Mouse (Mus musculus): ENCODE measurements around the gene Fam129a. TPM values are rescaled to one million over a fixed set of nuclear protein-coding genes. Genes with fewer than 3 reads are reported as not detected.

The Fam129a gene
- total and polyA plus RNA-seq, 3 experiments: 27.8 to 48.3 (median 37.0) TPM

GRCm38 (mm10) chr1:151632567-151633356 lies 61.8 kb downstream of the Fam129a start:
- H3K79me2 ChIP-seq (replicated peaks; ENCODE audit: control insufficient read depth, extremely low read depth, insufficient read depth, poor library complexity, severe bottlenecking): peaks cover 5% of the 10 kb centered on the region; the same call in 1 of the 2 replicates
- DNase-seq (ENCODE audit: extremely low read depth): no peak
- TF ChIP-seq HCFC1 (IDR thresholded peaks at IDR 0.05; ENCODE audit: low read depth, low read length) (no peak), CTCF (conservative IDR thresholded peaks at IDR 0.05 in 1 of 2, IDR thresholded peaks at IDR 0.05 in 1 of 2; ENCODE audit: low read depth in 2 of 2, low read length in 2 of 2) (peak in 1 of 2 experiments; percentile 20; a peak in 1 of 4 replicates)
- H3K27me3 ChIP-seq (replicated peaks): no peaks in the 10 kb centered on the region
- no peaks in the 10 kb centered on the region for H3K4me1 ChIP-seq (ENCODE audit: control insufficient read depth in 1 of 2, insufficient read depth in 2 of 2)
- no peak overlapping the region for H3K4me2 ChIP-seq (ENCODE audit: insufficient read depth, low read depth, poor library complexity, severe bottlenecking)
- peaks cover 7% of the 10 kb centered on the region for H3K9me3 ChIP-seq (replicated peaks; ENCODE audit: low read length)
- dilution Hi-C loops (cut with MboI; ENCODE audit: extremely low pct_ligation_motif_present, extremely low pct_unique_long_range_greater_than_20kb, low sequenced_read_pairs) (no loop called here), in situ Hi-C loops (cut with MboI; ENCODE audit: low pct_ligation_motif_present, low pct_unique_long_range_greater_than_20kb, low sequenced_read_pairs) (no loop called here)
- H3K36me3 ChIP-seq (replicated peaks in 1 of 2; ENCODE audit: control insufficient read depth in 1 of 2, insufficient read depth in 1 of 2, low read length in 1 of 2): peaks cover 20 to 43% of the 10 kb centered on the region in 2 experiments
- H3K4me3 ChIP-seq (replicated peaks in 1 of 3; ENCODE audit: low read depth in 2 of 3, low read length in 2 of 3, poor library complexity in 1 of 3): no peak overlapping the region
- no peak overlapping the region for H3K9ac ChIP-seq (ENCODE audit: insufficient read depth, low read depth)
- H3K27ac ChIP-seq (ENCODE audit: insufficient read depth, low read depth): no peak overlapping the region

DNA sequence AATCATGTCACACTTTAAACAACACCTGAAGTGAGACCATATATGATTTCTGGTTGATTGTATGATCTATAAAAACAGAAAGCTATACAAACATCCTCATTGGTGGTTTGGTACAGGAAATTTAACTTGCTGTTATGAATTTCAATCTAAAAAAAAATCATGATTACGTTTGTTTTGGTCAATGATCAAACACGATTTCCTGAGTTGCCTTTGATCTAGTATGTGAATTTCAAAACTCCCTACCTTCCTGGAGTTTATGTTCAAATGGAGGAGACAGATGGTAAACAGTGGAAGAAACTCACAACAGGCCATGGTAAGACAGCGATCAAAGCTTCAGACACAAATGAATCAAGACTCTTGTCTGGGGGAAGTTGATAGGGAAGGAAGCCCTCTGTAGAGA lies 65.7 kb downstream of the Fam129a start:
- H3K9ac ChIP-seq (ENCODE audit: insufficient read depth, low read depth): no peak overlapping the region
- dilution Hi-C loops (cut with MboI; ENCODE audit: extremely low pct_ligation_motif_present, extremely low pct_unique_long_range_greater_than_20kb, low sequenced_read_pairs): no loop called here
- H3K4me2 ChIP-seq (ENCODE audit: insufficient read depth, low read depth, poor library complexity, severe bottlenecking): no peak overlapping the region
- H3K79me2 ChIP-seq (replicated peaks; ENCODE audit: control insufficient read depth, extremely low read depth, insufficient read depth, poor library complexity, severe bottlenecking): peaks cover 5% of the 10 kb centered on the region; the same call in 1 of the 2 replicates
- H3K27ac ChIP-seq (ENCODE audit: insufficient read depth, low read depth): no peak overlapping the region
- peaks cover 50 to 73% of the 10 kb centered on the region in 2 experiments for H3K36me3 ChIP-seq (replicated peaks in 1 of 2; ENCODE audit: control insufficient read depth in 1 of 2, insufficient read depth in 1 of 2, low read length in 1 of 2)
- no peaks in the 10 kb centered on the region for H3K4me1 ChIP-seq (ENCODE audit: control insufficient read depth in 1 of 2, insufficient read depth in 2 of 2)
- H3K27me3 ChIP-seq (replicated peaks): no peaks in the 10 kb centered on the region
- no peak for DNase-seq (ENCODE audit: extremely low read depth)
- H3K4me3 ChIP-seq (replicated peaks in 1 of 3; ENCODE audit: low read depth in 2 of 3, low read length in 2 of 3, poor library complexity in 1 of 3): no peak overlapping the region
- H3K9me3 ChIP-seq (replicated peaks; ENCODE audit: low read length): peaks cover 13% of the 10 kb centered on the region
- TF ChIP-seq E2F4 (IDR thresholded peaks at IDR 0.05; ENCODE audit: insufficient replicate concordance, low read depth, low read length) (no peak), USF2 (conservative IDR thresholded peaks at IDR 0.05; ENCODE audit: low read depth, low read length) (no peak), POLR2AphosphoS2 (IDR thresholded peaks at IDR 0.05; ENCODE audit: low read depth, low read length) (no peak), NELFE (IDR thresholded peaks at IDR 0.05; ENCODE audit: low read depth, low read length) (no peak), MYC (IDR thresholded peaks at IDR 0.05; ENCODE audit: low read depth, low read length) (no peak), PAX5 (IDR thresholded peaks at IDR 0.05; ENCODE audit: low read length) (no peak), TCF12 (IDR thresholded peaks at IDR 0.05; ENCODE audit: low read depth, low read length) (no peak), MAZ (IDR thresholded peaks at IDR 0.05; ENCODE audit: low read depth, low read length) (no peak), IRF4 (IDR thresholded peaks at IDR 0.05; ENCODE audit: low read depth, low read length) (no peak), ZNF384 (IDR thresholded peaks at IDR 0.05; ENCODE audit: low read depth, low read length) (no peak)
- in situ Hi-C loops (cut with MboI; ENCODE audit: low pct_ligation_motif_present, low pct_unique_long_range_greater_than_20kb, low sequenced_read_pairs): no loop called here

All from CH12.LX (cell line).